Mouse (Mus musculus): ENCODE measurements around the gene Tcea2.

- TF ChIP-seq POLR2A (IDR thresholded peaks at IDR 0.05; ENCODE audit: low read depth, low read length), result no peak
- no peak for TF ChIP-seq CTCF (IDR thresholded peaks at IDR 0.05; ENCODE audit: extremely low read depth, insufficient read length, insufficient replicate concordance, low read depth, low read length)
Measured at GRCm38 (mm10) chr2:181645666-181646065, 34.4 kb upstream of the Tcea2 start.

Data from small intestine, adult 2 months (tissue).